Mouse (Mus musculus) skeletal muscle tissue, adult 2 months (tissue): ENCODE results near the gene Slx1b.
"Not testable (repeated sequence)": the region's sequence is repeated elsewhere in the genome, so short reads cannot be mapped to it uniquely, and the experiment has no call there.

Experiments
- DNase-seq: peaks from one replicate; pipeline ENCODE4 v3.0.0-alpha.2; 2012; ENCODE audit warnings: low read depth, low spot score

Gene Slx1b

DNA sequence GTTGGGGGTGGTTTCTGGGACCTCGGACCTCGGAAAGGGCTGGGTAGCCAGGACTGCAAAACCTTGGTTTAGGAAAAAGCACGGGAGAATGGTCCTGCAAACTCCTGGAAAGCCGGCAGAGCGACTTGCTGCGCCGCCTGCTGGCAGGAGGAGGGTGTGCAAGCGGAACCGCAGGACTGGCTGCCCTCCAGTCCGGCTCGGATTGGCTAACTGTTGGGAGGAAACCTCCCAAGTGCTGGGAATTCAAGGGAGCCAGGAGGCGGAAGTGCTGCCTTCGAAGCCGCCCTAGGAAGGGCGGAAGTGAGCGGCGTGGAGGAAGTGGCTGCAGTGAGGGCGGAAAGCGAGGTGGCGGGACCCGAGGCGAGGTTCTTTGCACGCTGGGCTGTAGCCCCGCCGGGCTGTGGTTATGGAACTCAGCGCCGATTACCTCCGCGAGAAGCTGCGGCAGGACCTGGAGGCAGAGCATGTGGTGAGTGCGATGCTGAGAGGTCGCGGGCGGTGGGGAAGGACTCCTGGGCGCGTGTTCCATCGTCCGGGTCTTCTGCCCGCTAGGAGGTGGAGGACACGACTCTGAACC lies at the start of gene Slx1b:
TSS of gene Slx1b (minus strand) at position 154 of the 577 bp plus-strand sequence.
- DNase-seq = peak; percentile 97

DNA sequence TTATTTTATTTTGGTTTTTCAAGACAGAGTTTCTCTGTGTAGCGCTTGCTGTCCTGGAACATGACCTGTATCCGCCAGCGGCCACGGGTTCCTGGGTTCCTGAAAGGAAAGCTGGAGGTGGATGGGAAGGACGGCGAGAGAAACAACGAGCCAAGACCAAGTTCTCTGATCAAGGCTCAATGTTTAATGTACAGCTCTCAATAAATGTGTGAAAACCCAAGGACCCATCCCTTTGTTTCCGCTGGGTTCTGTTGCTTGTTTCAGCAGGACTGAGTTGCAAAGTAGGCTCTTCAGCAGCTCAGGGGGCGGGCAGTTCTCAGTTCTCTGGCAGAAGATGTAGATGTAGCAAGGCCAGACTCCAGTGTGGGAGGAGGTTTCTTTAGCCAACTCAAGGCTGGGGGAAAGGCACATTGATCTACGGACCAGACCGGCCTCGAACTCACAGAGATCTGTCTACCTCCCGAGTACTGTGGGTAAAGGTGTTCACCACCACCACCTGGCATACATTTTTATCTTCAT lies 46.4 kb upstream of the Slx1b start:
- no peak for DNase-seq

DNA sequence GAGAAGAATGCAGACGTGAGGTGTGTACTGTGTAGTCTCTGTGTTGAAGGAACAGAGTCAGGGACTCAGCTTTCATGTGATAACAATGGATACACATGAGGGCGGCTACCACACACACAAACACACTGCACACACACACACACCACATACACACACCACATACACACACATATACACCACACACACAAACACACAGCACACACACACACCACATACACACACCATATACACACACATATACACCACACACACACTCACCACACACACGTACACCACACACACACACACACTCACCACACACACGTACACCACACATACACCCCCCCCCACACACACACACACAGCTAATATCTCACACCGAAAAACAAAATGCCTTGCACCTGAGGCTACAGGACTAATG lies 45.9 kb upstream of the Slx1b start:
- DNase-seq = no peak

DNA sequence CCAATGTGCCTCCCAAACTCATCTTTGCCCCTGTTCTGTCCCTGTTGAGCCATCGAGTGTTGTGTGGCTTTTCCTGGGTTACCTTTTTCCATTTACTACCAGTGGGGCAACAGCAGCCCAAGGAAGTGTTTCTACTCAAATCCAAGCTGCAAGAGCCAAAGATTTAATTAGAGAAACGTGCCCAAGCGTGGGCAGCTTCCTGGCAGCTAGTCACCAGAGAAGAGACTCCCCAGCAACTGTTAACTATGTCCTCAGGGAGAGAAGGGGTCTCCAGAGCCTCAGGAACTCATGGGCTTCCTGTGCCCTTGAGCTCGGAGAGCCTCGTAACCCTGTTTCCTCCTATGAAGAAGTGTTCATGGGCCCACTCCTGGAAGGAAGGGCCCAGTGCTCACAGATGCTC lies 45.4 kb upstream of the Slx1b start:
- no peak for DNase-seq

DNA sequence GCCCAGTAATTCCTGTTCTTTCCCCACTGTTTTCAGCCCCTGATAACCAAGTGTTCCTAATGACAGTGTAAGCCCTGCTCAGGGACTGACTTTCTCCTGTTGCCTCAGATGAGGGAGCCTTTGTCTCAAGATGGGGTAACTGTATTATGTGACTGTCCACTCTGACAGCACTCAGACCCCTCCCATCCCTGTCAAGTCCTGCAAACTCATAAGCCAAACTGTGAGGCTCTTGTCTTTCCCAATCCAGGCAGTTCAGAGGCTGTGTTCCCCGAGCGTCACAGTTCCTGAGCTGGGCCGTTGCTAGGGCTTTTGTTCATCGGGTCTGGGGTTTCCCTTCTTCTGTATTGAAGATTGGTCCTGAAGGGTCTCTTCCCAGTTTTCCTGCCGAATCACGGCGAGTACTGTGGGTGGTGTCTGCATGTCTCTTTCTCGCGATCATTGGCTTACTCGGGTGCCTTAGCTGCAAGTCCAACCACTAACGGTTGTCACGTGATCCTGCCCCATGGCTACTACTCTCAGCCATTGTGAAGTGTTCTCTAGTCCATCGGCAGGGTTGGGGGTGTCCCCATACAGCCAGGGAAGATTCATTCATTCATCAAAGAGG lies 44.6 kb upstream of the Slx1b start:
- no peak for DNase-seq

DNA sequence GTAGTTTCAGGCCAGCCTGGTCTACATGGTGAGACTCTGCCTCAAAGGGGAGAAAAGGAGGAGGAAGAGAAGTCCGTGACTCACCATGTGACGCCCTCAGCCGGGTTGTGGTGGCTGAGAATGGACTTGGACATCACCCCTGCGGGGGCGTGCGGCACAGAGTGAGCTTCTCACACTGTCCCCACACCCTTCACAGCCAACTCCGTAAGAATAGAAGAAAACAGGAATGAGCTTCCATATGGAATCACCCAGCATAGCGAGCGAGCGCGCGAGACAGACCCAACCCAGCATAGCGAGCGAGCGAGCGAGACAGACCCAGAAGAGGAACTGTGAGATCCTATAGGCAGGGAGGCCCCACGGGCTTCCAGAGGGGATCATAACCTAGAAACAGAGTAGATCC lies 44.0 kb upstream of the Slx1b start:
- DNase-seq = no peak

DNA sequence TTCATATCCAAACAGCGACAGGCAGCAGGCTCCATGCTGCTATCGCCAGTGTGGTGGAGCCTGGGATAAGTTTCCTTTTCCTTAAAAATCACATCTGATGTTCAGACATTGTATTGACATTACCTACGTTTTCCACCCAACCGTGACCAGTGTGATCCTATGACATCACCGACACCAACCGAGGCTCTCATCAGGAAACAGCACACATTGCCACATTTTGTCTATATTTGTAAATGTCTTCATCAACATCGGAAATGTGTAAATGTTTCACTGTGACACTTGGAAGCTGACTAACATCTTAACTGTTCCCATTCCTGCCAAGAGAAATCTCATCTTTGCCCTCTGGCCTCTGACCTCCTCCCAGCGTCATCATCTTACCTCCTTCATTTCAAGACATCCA lies 40.5 kb upstream of the Slx1b start:
- no peak for DNase-seq

DNA sequence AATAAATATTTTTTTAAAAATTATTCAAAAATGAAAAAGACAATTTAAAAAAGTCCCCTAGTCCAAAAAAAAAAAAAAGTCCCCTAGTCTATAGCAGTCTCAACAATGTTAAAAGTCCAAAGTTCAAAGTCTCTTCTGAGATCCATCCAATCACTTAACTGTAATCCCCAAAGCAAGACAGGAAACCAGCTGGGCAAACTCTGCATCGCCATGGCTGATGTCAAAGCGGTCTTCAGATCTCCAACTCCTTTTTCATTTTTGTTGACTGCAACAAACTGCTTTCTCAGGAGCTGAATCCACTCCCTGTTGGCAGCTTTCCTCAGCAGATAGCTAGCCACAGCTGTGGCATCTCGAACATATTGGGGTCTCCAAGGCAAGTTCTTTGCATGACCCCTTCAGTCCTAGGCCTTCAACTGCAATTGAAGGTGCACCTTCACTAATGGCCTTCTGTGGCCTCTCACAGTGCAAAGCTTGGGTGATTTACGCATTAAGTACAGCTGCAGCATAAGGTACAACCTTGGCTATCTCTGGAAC lies 34.7 kb upstream of the Slx1b start:
- DNase-seq = not testable (repeated sequence)

DNA sequence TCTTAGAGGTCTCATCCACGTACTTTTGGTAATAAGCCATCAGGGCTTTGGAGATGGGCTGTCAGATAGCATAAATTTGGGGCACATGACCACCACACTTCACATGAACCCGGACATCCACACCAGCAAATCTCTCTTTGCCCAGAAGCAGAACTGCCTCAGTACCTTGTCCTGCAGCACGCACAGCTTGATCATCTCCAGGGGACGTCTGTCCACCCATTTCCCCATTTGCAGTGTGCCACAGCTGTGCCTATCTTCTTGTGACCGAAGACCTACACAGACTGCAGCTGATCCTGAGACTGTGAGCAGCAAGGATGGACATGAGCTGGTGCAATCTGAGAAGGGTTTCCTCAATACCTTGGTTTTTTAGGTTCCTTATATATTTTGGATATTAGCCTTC lies 30.1 kb upstream of the Slx1b start:
- no peak for DNase-seq

DNA sequence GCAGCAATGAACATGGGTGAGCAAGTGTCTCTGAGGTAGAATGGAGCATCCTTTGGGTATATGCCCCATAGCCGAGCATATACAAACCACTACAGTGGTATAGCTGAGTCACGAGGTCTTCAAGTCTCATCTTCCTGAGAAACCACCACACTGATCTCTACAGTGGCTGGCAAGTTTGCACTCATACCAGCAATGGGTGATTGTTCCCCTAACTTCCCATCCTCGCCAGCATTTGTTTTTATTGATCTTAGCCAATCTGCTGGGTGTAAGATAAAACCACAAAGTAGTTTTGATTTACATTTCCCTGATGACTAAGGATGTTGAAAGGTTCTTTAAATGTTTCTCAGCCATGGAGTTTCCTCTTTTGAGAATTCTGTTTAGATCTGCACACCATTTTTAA lies 29.5 kb upstream of the Slx1b start:
- no peak for DNase-seq

DNA sequence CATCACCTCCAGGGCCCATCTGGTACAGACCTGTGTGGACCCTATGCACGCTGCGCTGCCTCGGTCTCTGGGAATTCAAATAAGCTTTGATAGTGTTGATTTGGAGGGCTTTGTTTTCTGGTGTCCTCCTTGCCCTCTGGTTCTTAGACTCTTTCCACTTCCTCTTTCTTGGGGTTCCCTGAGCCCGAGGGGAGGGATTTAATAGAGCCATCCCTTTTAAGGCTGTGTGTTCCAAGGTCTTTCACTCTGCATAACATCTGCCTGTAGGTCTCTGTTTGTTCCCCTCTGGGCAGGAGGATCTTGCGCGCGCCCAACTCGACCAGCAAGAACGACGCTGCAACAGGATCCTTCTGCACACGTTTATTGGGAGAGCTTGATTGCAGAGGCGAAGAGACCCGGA lies 26.1 kb upstream of the Slx1b start:
- DNase-seq = no peak

DNA sequence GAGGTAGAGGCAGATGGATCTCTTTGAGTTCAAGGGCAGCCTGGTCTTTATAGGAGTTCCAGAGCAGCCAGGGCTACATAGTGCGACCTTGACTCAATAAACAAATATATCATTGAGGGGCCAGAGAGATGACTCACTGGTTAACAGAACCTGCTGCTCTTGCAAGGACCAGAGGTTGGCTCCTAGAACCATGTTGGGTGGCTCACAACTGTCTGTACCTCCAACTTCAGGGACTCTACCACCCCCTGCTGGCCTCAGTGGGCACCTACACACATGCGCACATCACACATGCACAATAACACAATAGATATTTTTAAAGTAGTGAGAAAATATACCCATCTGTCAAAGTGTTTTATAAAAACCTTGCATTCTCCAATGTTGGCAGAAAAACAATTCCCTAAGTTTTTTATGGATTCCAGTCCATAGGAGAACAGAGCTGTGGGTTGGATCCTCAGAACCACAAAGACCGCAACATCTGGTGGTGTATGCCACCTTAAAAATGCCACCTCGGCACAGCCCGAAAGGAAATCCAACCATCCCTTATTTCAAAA lies 23.3 kb upstream of the Slx1b start:
- no peak for DNase-seq

DNA sequence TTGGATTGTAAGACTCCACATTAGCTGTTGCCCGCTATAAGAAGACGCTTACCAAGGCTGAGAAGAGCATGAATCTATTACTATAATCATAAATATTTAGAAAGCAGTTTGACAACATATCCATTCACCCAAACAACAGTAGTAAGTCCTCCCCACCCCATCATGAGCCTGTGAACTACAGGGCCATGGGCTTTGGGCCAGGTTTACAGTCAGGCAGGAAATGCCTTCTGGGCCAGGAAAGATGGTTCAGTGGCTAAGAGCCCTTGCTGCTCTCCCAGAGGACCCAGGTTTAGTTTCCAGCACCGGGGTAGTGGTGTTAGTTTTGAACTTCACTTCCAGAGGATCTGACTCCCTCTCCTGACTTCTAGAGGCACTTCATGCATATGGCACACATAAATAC lies 22.0 kb upstream of the Slx1b start:
- no peak for DNase-seq

DNA sequence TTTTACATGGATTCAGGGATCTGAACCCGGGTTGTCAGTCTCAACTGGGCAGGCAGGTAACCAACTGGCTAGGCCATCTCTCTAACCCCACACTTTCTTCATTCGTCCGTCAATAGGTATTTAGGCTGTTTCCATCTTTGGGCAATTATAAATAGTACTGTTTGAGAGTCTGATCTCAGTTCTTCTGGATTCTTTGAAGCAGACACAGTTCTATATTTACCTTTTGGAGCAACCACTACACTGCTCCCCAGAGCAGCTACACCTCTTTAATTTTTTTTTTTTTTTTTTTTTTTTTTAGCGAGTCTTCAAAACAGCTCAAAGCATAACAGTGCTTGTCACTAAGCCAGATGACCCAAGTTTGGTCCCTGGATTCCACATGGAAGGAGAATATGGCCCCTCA lies 20.1 kb upstream of the Slx1b start:
- DNase-seq = no peak

DNA sequence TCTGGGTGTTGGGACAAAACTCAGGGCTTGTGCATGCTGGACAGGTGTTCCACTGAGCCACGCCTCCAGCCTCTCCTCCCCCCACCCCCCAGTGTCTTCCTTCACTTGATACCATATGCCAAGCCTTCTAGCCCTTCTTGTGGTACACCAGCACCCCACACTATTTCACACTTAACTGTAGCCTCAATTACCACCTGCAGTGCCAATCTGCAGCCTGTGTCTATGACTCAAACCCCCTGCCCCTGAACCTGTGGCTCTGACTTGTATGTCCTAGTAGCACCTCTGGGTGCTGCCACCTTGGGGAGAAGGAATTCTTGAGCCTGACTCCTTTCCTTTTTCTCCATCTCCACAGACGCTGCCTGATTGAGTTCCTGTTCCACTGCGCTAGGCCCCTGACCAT lies 16.3 kb upstream of the Slx1b start:
- no peak for DNase-seq

DNA sequence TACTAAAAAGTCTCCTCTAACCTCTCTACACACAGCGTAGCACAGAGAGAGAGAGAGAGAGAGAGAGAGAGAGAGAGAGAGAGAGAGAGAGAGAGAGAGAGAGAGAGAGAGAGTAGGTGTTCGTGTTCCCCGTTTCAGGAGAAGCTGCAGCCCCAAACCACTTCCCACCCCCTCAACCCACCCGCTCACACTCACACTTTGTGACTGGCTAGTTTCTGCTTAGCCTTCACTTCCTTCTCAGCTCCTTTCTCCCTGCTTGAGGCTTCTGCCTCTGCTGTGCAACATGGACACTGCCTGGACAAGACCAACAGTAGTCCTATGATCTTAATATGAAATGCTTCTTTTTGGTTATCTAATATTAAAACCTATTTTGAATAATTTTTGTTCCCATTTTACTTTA lies 14.7 kb upstream of the Slx1b start:
- DNase-seq = no peak

DNA sequence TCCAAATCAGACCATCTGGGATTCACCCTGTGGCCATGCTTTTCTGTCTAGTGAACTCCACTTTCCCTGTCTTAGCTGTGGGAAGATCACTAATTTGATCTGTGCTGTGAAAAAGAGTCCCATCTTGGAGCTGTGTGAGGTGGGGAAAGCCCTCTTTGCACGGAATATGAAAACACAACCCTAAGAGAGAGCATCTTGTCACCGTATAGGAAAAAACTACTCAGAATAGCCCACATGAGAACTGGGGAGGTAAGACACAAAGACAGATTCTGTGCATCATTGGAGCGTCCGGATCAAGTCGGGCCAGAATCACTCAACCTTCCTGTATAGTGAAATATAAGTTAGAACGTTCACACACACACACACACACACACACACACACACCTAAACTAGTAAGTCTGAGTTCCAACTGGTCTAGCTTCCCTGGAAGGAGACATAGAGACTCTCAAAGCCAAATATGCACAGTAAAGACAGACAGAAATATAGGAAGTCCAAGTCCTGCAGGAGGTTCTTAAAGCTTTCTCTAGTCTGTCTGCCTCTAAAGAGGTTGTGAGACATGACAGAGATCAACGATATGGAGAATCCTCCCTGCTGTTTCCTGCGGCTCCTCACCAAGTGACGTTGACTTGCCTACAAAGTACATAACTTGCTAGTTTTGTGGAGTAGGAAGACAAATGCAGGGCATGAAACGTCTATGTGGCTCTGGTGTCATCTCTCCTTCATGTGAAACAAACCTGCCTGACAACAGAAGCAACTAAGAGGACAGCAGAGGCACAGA lies 12.8 kb upstream of the Slx1b start:
- no peak for DNase-seq

DNA sequence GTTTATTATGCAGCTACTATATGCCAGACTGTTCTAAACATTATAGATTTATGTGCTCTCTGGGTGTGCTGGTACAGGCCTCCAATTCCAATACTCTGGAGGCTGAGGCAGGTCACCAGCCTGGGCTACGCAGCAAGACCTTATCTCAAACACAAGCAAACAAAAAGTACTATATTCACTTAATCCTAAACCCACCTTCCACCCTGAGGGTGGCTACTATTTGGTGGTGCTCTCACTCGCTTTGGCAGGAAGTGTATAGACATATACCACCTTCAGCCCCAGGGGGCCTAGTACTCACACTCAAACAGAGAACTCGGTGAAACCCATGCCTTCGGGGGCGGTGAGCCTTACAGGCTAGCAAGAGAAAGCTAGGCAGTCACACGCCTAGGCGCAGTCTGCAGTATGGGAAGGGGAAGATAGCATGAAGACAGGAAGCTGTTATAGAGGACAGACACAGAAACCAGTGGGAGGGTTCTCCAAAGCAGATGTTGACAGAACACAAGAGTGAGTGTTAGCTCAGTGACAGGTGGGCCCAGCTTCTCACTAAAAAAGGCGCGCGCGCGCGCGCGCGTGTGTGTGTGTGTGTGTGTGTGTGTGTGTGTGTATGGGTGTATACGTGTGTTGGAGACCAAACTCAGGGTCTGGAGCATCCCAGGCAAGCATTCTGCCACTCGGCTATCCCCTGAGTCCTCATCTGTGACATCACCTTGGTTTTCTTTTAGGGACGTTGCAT lies 12.0 kb upstream of the Slx1b start, which contains the start of gene Coro1a:
TSS of gene Coro1a (minus strand) at position 346 of the 733 bp plus-strand sequence.
- no peak for DNase-seq

DNA sequence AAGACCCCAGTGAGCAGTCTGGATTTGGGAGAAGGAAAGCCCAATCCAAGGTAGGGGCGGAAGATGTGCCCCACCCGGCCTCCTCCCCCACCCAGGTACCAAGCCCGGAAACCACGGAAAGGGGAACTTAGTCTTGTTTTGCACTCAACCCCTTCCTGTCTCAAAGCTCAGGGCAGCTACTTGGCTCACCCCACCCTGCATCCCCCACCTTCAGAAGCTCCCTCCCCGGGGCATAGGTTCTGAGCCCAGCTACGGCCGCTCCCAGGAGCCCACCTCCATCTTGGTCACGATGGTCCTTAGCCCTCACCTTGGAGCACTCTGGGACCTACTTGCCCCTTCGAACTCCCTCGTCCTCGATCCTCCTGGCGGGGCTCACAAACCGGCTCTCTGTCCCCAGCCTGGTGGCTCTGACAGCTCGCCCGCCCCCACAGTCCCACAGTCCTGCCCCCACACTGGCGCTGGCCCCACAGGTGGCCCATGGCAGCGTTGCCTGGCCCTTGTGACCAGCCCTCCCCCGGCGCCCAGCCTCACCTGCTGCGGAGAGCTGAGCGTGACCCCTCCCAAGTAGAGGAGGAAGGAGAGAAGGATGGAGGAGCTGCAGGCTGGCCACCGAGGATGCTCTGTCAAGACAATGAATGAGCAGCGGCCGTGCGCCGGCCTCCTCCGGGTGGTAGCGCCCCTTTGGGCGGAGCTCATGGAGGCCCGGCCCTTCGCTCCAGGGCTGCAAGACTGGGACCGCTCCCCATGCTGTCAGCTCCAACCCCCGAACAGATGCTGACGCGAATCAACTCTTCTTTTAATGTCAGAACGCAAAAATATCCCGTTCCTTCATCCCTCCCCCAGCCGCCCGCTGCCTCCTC lies 8.8 kb upstream of the Slx1b start:
- DNase-seq = peak; percentile 54

DNA sequence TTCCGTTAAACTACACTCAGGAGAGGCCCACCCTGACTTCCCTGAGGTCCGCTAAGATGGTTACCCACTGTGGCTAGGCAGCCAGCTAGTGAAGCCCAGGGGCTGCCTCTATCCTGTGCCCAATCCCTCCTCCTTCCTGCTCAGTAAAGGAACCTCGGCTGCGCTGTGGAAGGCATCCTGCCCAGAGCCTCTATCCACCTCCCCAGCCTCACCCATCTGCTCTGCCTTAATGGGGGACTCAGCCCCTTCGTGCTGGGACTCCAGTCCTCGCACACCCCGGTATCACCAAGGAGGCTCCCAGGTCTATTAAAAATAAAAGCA lies 8.1 kb upstream of the Slx1b start:
- DNase-seq = no peak
